Mouse (Mus musculus) hindbrain, embryonic 12.5 days (tissue): ENCODE results near the gene Abhd14a. TPM values are rescaled to one million over a fixed set of nuclear protein-coding genes. Genes with fewer than 3 reads are reported as not detected.

Experiments
- ATAC-seq: fragments of 200-750 bp; cut with Nextera tagmentation; 2 replicates; pipeline ENCODE4 v1.8.0; 2017; ENCODE audit warnings: moderate TSS enrichment; ENCODE audit not compliant: low FRiP score
- H3K27ac ChIP-seq: fragments of 300-500 bp; sonication (generic); 2 replicates; pipeline ENCODE4 v1.5.1; 2016; ENCODE audit warnings: mild to moderate bottlenecking
- H3K27me3 ChIP-seq: fragments of 300-500 bp; sonication (generic); 2 replicates; pipeline ENCODE4 v1.6.1; 2016; ENCODE audit warnings: mild to moderate bottlenecking
- H3K36me3 ChIP-seq: fragments of 300-500 bp; sonication (generic); 2 replicates; pipeline ENCODE4 v1.6.1; 2016; ENCODE audit warnings: mild to moderate bottlenecking
- H3K4me1 ChIP-seq: fragments of 300-500 bp; sonication (generic); 2 replicates; pipeline ENCODE4 v1.6.1; 2016
- H3K4me2 ChIP-seq: fragments of 300-500 bp; sonication (generic); replicated peaks from 2 replicates; pipeline ENCODE4 v1.6.1; 2016; ENCODE audit warnings: mild to moderate bottlenecking
- H3K4me3 ChIP-seq: fragments of 300-500 bp; sonication (generic); 2 replicates; pipeline ENCODE4 v1.5.1; 2016; ENCODE audit warnings: mild to moderate bottlenecking
- H3K9ac ChIP-seq: fragments of 300-500 bp; sonication (generic); 2 replicates; pipeline ENCODE4 v1.6.1; 2016; ENCODE audit warnings: mild to moderate bottlenecking, moderate library complexity
- H3K9me3 ChIP-seq: fragments of 300-500 bp; sonication (generic); replicated peaks from 2 replicates; pipeline ENCODE4 v1.6.1; 2016; ENCODE audit warnings: mild to moderate bottlenecking
- WGBS: fragments of 180-500 bp; shearing (Covaris S2); methylation state at CpG from one replicate; pipeline ENCODE4 v1.1.7; 2016; 5-methylcytosine and 5-hydroxymethylcytosine counted together
- polyA plus RNA-seq: library from polyadenylated mRNA; unstranded; fragments of >200 nt; fragmentation: Nextera tagmentation; extraction: Ambion mirVana; gene quantifications from 2 replicates; pipeline ENCODE4 v1.2.1, GENCODE M21; 2016

Abhd14a gene
- polyA plus RNA-seq, 1 experiment from 2014 or later: 39.7 TPM

- Histone ChIP-seq H3K9ac (no peak overlapping the region), H3K27me3 (no peaks in the 10 kb centered on the region), H3K4me3 (no peak overlapping the region), H3K4me1 (peaks cover 5% of the 10 kb centered on the region; the same call in 1 of the 2 replicates), H3K9me3 (no peaks in the 10 kb centered on the region), H3K36me3 (no peaks in the 10 kb centered on the region), H3K27ac (no peak overlapping the region), H3K4me2 (no peak overlapping the region)
- 83% methylated on average over 5 of the region's 5 CpGs for WGBS
- no peak for ATAC-seq
These were observed 45.3 kb downstream of the Abhd14a start for GRCm38 (mm10) chr9:106402149-106402548.

DNA sequence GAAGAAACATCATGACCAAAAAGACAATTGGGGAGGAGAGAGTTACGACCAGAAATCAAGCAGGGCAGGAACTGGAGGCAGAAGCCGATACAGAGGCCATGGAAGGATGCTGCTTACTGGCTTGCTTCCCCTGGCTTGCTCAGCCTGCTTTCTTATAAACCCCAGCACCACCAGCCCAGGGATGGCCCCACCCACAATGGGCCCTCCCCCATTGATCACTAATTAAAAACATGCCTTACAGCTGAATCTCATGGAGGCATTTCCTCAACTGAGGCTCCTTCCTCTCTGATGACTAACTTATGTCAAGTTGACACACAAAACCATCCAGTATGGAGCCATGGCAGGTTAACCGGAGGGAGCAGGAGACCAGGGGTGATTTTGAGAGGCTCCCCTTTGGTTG is 47.7 kb downstream of the Abhd14a start:
- Histone ChIP-seq H3K9ac (no peak overlapping the region), H3K4me3 (no peak overlapping the region), H3K27me3 (no peaks in the 10 kb centered on the region), H3K27ac (no peak overlapping the region), H3K4me1 (peaks cover 8% of the 10 kb centered on the region), H3K36me3 (no peaks in the 10 kb centered on the region), H3K9me3 (no peaks in the 10 kb centered on the region), H3K4me2 (no peak overlapping the region)
- WGBS: 78% methylated on average over 3 of the region's 3 CpGs
- no peak for ATAC-seq

- Histone ChIP-seq H3K27me3 (no peaks in the 10 kb centered on the region), H3K9ac (no peak overlapping the region), H3K4me2 (no peak overlapping the region), H3K36me3 (no peaks in the 10 kb centered on the region), H3K4me1 (peaks cover 14% of the 10 kb centered on the region), H3K9me3 (no peaks in the 10 kb centered on the region), H3K27ac (no peak overlapping the region), H3K4me3 (no peak overlapping the region)
- WGBS: 81% methylated on average over 9 of the region's 9 CpGs
- no peak for ATAC-seq
These were observed 48.7 kb downstream of the Abhd14a start for GRCm38 (mm10) chr9:106398667-106399311.

GRCm38 (mm10) chr9:106397733-106398132 is 49.7 kb downstream of the Abhd14a start:
- Histone ChIP-seq H3K4me3 (no peak overlapping the region), H3K4me1 (peaks cover 14% of the 10 kb centered on the region), H3K27ac (no peak overlapping the region), H3K27me3 (no peaks in the 10 kb centered on the region), H3K36me3 (no peaks in the 10 kb centered on the region), H3K9ac (no peak overlapping the region), H3K9me3 (no peaks in the 10 kb centered on the region), H3K4me2 (no peak overlapping the region)
- ATAC-seq: no peak
- 82% methylated on average over 4 of the region's 4 CpGs for WGBS

GRCm38 (mm10) chr9:106394649-106395602 is 52.6 kb downstream of the Abhd14a start:
- Histone ChIP-seq H3K4me3 (no peak overlapping the region), H3K9ac (peak overlapping the region; percentile 4; the same call in 1 of the 2 replicates), H3K4me1 (peaks cover 16% of the 10 kb centered on the region), H3K4me2 (no peak overlapping the region), H3K36me3 (no peaks in the 10 kb centered on the region), H3K9me3 (no peaks in the 10 kb centered on the region), H3K27ac (0 out of 2 replicates have a peak overlapping the region, but pooled peaks have one; percentile 31), H3K27me3 (no peaks in the 10 kb centered on the region)
- 50% methylated on average over 11 of the region's 11 CpGs for WGBS
- no peak; the same call in 1 of the 2 replicates for ATAC-seq

GRCm38 (mm10) chr9:106393548-106393947 is 53.9 kb downstream of the Abhd14a start:
- Histone ChIP-seq H3K4me1 (peaks cover 16% of the 10 kb centered on the region), H3K9ac (no peak overlapping the region)

DNA sequence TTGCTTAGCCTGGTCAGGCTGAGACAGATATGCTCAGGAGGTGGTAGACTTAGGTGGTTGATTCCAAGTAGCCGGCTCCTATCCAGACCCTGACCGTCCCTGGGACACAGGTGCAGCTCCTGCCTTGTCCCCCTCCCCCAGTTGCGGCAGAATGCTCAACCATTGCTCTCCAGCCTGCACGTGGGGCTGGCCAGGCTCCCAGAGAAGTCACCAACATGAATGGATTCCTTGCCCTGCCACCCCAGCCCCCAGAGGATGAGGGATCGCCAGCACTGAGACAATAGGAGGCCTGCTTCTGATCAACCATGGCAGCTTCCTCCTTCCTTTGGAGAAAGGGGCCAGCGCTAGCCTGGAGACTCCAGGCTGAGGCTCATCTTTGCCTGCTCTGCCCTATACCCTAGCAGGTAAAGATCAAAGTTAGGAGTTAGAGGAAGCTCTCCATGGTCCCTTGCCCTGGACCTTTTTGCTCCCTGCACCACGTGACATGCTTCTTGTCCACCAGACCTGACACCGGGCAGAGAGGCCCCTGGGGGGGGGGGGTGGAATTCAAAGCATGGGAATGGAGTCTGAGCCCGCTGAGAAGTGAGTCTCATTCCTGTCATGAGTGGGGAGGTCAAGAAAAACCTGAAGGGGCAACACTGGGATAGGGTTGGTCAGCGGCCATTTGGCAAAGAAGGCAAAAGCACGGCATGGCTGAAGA is 54.5 kb downstream of the Abhd14a start:
- no peaks in the 10 kb centered on the region for H3K36me3 ChIP-seq
- no peak for ATAC-seq
- H3K27ac ChIP-seq: no peak overlapping the region
- H3K4me1 ChIP-seq: peaks cover 16% of the 10 kb centered on the region
- H3K4me3 ChIP-seq: no peak overlapping the region
- no peak overlapping the region for H3K9ac ChIP-seq
- H3K9me3 ChIP-seq: no peaks in the 10 kb centered on the region
- no peak overlapping the region for H3K4me2 ChIP-seq
- H3K27me3 ChIP-seq: no peaks in the 10 kb centered on the region
- 70% methylated on average over 11 of the region's 11 CpGs for WGBS

More at GRCm38 (mm10) chr9:106393548-106393947, 53.9 kb downstream of the Abhd14a start:
- Histone ChIP-seq H3K9me3 (no peaks in the 10 kb centered on the region), H3K4me3 (no peak overlapping the region), H3K27ac (no peak overlapping the region), H3K27me3 (no peaks in the 10 kb centered on the region), H3K36me3 (no peaks in the 10 kb centered on the region), H3K4me2 (no peak overlapping the region)
- 92% methylated on average over 8 of the region's 8 CpGs for WGBS
- no peak for ATAC-seq

Other genes with a start within 250 kb of the Abhd14a start
- gene Ppm1m, start 247.9 kb downstream of the Abhd14a start, polyA plus RNA-seq: 32.3 and 37.0 TPM in 2 replicates
- 60.2 and 62.1 TPM in 2 replicates for gene Twf2, start 244.6 kb downstream of the Abhd14a start, polyA plus RNA-seq
- 0.05 and 0.07 TPM in 2 replicates for gene Tlr9, start 225.1 kb downstream of the Abhd14a start, polyA plus RNA-seq
- gene Alas1, start 199.0 kb downstream of the Abhd14a start, polyA plus RNA-seq: 79.2 and 92.1 TPM in 2 replicates
- 15.4 and 16.4 TPM in 2 replicates for gene Poc1a, start 166.6 kb downstream of the Abhd14a start, polyA plus RNA-seq
- gene Dusp7, start 79.0 kb downstream of the Abhd14a start, polyA plus RNA-seq: 25.5 and 26.9 TPM in 2 replicates
- gene Rpl29, start 18.2 kb downstream of the Abhd14a start, polyA plus RNA-seq: 629 and 723 TPM in 2 replicates
- 29.0 and 30.7 TPM in 2 replicates for gene Acy1, start 9.4 kb downstream of the Abhd14a start, polyA plus RNA-seq
- 7.6 and 8.5 TPM in 2 replicates for gene Abhd14b, start 219 bp downstream of the Abhd14a start, polyA plus RNA-seq
- gene Pcbp4, start 5.6 kb upstream of the Abhd14a start, polyA plus RNA-seq: 308 and 309 TPM in 2 replicates
- 0.41 and 0.68 TPM in 2 replicates for gene Gpr62, start 18.3 kb upstream of the Abhd14a start, polyA plus RNA-seq
- 42.7 and 52.2 TPM in 2 replicates for gene Rrp9, start 28.3 kb upstream of the Abhd14a start, polyA plus RNA-seq
- 1.6 and 2.1 TPM in 2 replicates for gene Parp3, start 29.3 kb upstream of the Abhd14a start, polyA plus RNA-seq
- not detected in 2 replicates for gene Iqcf1, start 52.3 kb upstream of the Abhd14a start, polyA plus RNA-seq
- not detected in 2 replicates for gene Iqcf5, start 66.9 kb upstream of the Abhd14a start, polyA plus RNA-seq
- gene Iqcf3, start 114.0 kb upstream of the Abhd14a start, polyA plus RNA-seq: not detected in 2 replicates
- gene Iqcf4, start 123.3 kb upstream of the Abhd14a start, polyA plus RNA-seq: not detected in 2 replicates
- not detected in 2 replicates for gene Iqcf6, start 178.9 kb upstream of the Abhd14a start, polyA plus RNA-seq
- 4.4 and 4.7 TPM in 2 replicates for gene Grm2, start 208.4 kb upstream of the Abhd14a start, polyA plus RNA-seq
- 40.7 and 41.0 TPM in 2 replicates for gene Tex264, start 238.2 kb upstream of the Abhd14a start, polyA plus RNA-seq